Mouse (Mus musculus) 3134 (cell line): ENCODE measurements around the gene Rps25.
A peak's percentile ranks its signal among the peaks of the same experiment; 100 is the strongest.
"Not testable (repeated sequence)": the region's sequence is repeated elsewhere in the genome, so short reads cannot be mapped to it uniquely, and the experiment has no call there.

Experiments
- DNase-seq: peaks from one replicate; pipeline ENCODE4 v3.0.0-alpha.2; 2011; ENCODE audit warnings: low spot score; ENCODE audit not compliant: insufficient read length; ENCODE audit errors: extremely low read depth

The Rps25 gene

GRCm38 (mm10) chr9:44406906-44407751, at the start of gene Rps25, which contains the start of gene Trappc4:
TSS of gene Rps25 (plus strand) at chr9:44407139.
TSS of gene Trappc4 (minus strand) at chr9:44407600.
- peak; percentile 88 for DNase-seq

GRCm38 (mm10) chr9:44357207-44357606, 49.7 kb upstream of the Rps25 start:
- DNase-seq = no peak

- DNase-seq = peak; percentile 90
Observed at GRCm38 (mm10) chr9:44361190-44361917, 45.6 kb upstream of the Rps25 start, which contains the start of gene Vps11. TSS of gene Vps11 (minus strand) at chr9:44361670.

GRCm38 (mm10) chr9:44361931-44362330, 45.0 kb upstream of the Rps25 start:
- not testable (repeated sequence) for DNase-seq

GRCm38 (mm10) chr9:44364480-44364879, 42.5 kb upstream of the Rps25 start:
- no peak for DNase-seq

GRCm38 (mm10) chr9:44373386-44373785, 33.6 kb upstream of the Rps25 start:
- DNase-seq = no peak

- DNase-seq = no peak
Observed at GRCm38 (mm10) chr9:44376141-44376540, 30.8 kb upstream of the Rps25 start.

GRCm38 (mm10) chr9:44377335-44377734, 29.6 kb upstream of the Rps25 start:
- not testable (repeated sequence) for DNase-seq

- no peak for DNase-seq
Observed at GRCm38 (mm10) chr9:44378153-44378730, 28.7 kb upstream of the Rps25 start.

GRCm38 (mm10) chr9:44379054-44379834, 27.7 kb upstream of the Rps25 start, which contains the start of gene Hyou1:
TSS of gene Hyou1 (plus strand) at chr9:44379490.
- DNase-seq = peak; percentile 99

GRCm38 (mm10) chr9:44379862-44380261, 27.1 kb upstream of the Rps25 start:
- no peak for DNase-seq

GRCm38 (mm10) chr9:44384596-44384995, 22.3 kb upstream of the Rps25 start:
- no peak for DNase-seq

- no peak for DNase-seq
Observed at GRCm38 (mm10) chr9:44387221-44387620, 19.7 kb upstream of the Rps25 start.

- DNase-seq = no peak
Observed at GRCm38 (mm10) chr9:44389273-44389672, 17.7 kb upstream of the Rps25 start.

- no peak for DNase-seq
Observed at GRCm38 (mm10) chr9:44391466-44391865, 15.5 kb upstream of the Rps25 start.

- peak; percentile 98 for DNase-seq
Observed at GRCm38 (mm10) chr9:44396684-44397411, 10.1 kb upstream of the Rps25 start, which contains the start of gene Slc37a4. TSS of gene Slc37a4 (plus strand) at chr9:44396852.

GRCm38 (mm10) chr9:44398087-44398486, 8.9 kb upstream of the Rps25 start:
- no peak for DNase-seq

- no peak for DNase-seq
Observed at GRCm38 (mm10) chr9:44398551-44398950, 8.4 kb upstream of the Rps25 start.

GRCm38 (mm10) chr9:44399114-44399794, 7.7 kb upstream of the Rps25 start:
- DNase-seq = no peak
